Mouse (Mus musculus): ENCODE measurements around the gene Jmjd1c. TPM values are rescaled to one million over a fixed set of nuclear protein-coding genes. Genes with fewer than 3 reads are reported as not detected.

The Jmjd1c gene
- polyA plus RNA-seq, 1 experiment from 2014 or later, result 42.4 TPM

DNA sequence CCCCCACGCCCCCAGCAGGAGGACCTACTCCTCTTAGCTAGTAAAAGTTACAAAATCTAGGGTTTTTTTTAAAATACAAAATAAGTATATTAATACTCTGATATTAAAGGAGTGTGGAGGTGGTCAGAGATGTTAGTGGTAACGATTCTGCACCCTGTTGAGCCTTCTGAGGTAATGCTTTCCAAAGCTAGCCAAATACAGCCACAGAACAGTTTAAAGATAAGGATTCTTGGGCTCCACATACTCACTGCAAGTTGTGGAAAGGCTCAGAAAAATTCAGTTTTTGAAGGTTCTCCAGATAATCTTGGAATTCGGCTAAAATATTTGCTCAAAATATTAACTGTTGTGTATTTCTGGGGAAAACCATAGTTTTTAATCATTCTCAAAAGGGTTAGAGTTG, 81.0 kb downstream of the Jmjd1c start:
- no peaks in the 10 kb centered on the region for H3K36me3 ChIP-seq (ENCODE audit: control insufficient read depth, insufficient read depth, low read length)
- H3K9ac ChIP-seq (ENCODE audit: low read length), result no peak overlapping the region
- ATAC-seq (ENCODE audit: insufficient number of reproducible peaks, insufficient read depth, low FRiP score, low read depth), result no peak
- WGBS, result 41% methylated on average over 3 of the region's 3 CpGs
- H3K27me3 ChIP-seq (ENCODE audit: control insufficient read depth, insufficient read depth, low read length), result no peaks in the 10 kb centered on the region
- no peak overlapping the region for H3K4me2 ChIP-seq (ENCODE audit: low read length)
- peaks cover 0 to 16% of the 10 kb centered on the region in 2 experiments; a peak in 2 of 4 replicates for H3K4me1 ChIP-seq (ENCODE audit: control insufficient read depth in 2 of 2, insufficient read depth in 2 of 2, low read length in 2 of 2)
- H3K4me3 ChIP-seq (ENCODE audit: control insufficient read depth in 1 of 2, insufficient read depth in 1 of 2, low read depth in 1 of 2, low read length in 2 of 2), result no peak overlapping the region
- no peaks in the 10 kb centered on the region for H3K9me3 ChIP-seq (ENCODE audit: control insufficient read depth, low read length)
- no peak overlapping the region for H3K27ac ChIP-seq (replicated peaks in 1 of 2; ENCODE audit: control insufficient read depth in 1 of 2, insufficient read depth in 1 of 2, low read depth in 2 of 2, low read length in 2 of 2)

DNA sequence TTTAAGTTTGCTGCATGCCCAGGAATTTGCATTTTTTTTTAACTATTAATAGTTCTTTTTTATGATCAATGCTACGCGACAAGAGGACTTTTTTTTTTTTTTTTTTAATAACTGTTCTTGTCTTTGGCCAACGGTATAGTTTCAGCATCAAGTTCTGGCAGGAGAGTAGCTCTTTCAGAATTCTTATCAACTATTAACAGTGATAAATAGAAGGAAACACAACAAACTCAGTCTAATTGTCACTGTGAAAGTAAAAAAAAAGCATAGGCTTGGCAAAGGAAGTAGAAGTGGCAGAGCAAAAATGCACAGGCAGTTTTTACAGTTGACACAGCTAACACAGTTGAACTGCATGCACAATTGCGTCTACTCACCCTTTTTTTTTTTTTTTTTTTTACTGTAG, 81.5 kb downstream of the Jmjd1c start:
- no peaks in the 10 kb centered on the region for H3K9me3 ChIP-seq (ENCODE audit: control insufficient read depth, low read length)
- H3K4me3 ChIP-seq (ENCODE audit: control insufficient read depth in 1 of 2, insufficient read depth in 1 of 2, low read depth in 1 of 2, low read length in 2 of 2), result no peak overlapping the region
- no peak for ATAC-seq (ENCODE audit: insufficient number of reproducible peaks, insufficient read depth, low FRiP score, low read depth)
- no peaks in the 10 kb centered on the region for H3K36me3 ChIP-seq (ENCODE audit: control insufficient read depth, insufficient read depth, low read length)
- WGBS, result 43% methylated on average over 4 of the region's 4 CpGs
- no peak overlapping the region for H3K4me2 ChIP-seq (ENCODE audit: low read length)
- H3K27me3 ChIP-seq (ENCODE audit: control insufficient read depth, insufficient read depth, low read length), result no peaks in the 10 kb centered on the region
- peaks cover 0 to 17% of the 10 kb centered on the region in 2 experiments; a peak in 2 of 4 replicates for H3K4me1 ChIP-seq (ENCODE audit: control insufficient read depth in 2 of 2, insufficient read depth in 2 of 2, low read length in 2 of 2)
- no peak overlapping the region for H3K9ac ChIP-seq (ENCODE audit: low read length)
- no peak overlapping the region for H3K27ac ChIP-seq (replicated peaks in 1 of 2; ENCODE audit: control insufficient read depth in 1 of 2, insufficient read depth in 1 of 2, low read depth in 2 of 2, low read length in 2 of 2)

DNA sequence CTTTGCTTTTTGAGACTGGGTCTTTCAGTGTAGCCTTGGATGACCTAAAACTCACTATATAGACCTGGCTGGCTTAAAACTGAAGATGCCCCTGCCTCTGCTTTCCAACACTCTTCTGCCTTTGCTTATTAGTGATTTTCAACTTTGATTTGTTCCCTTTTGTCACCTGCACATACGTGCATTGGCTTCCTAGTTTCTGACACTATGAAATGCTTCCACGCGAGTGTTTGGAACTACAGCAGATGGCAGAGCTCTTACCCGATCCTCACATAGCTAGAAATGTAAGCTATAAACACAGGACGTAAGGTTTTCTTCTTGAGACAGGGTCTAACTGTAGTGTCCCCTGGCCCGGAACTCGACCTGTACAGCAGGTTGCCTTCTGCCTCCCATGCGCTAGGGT, 84.1 kb downstream of the Jmjd1c start:
- Histone ChIP-seq H3K27ac (replicated peaks in 1 of 2; ENCODE audit: control insufficient read depth in 1 of 2, insufficient read depth in 1 of 2, low read depth in 2 of 2, low read length in 2 of 2) (no peak overlapping the region), H3K36me3 (ENCODE audit: control insufficient read depth, insufficient read depth, low read length) (no peaks in the 10 kb centered on the region), H3K27me3 (ENCODE audit: control insufficient read depth, insufficient read depth, low read length) (no peaks in the 10 kb centered on the region), H3K9ac (ENCODE audit: low read length) (no peak overlapping the region), H3K9me3 (ENCODE audit: control insufficient read depth, low read length) (no peaks in the 10 kb centered on the region), H3K4me1 (ENCODE audit: control insufficient read depth in 2 of 2, insufficient read depth in 2 of 2, low read length in 2 of 2) (peaks cover 2 to 24% of the 10 kb centered on the region in 2 experiments), H3K4me2 (ENCODE audit: low read length) (no peak overlapping the region), H3K4me3 (ENCODE audit: control insufficient read depth in 1 of 2, insufficient read depth in 1 of 2, low read depth in 1 of 2, low read length in 2 of 2) (no peak overlapping the region)
- ATAC-seq (ENCODE audit: insufficient number of reproducible peaks, insufficient read depth, low FRiP score, low read depth), result no peak
- 96% methylated on average over 8 of the region's 8 CpGs for WGBS

DNA sequence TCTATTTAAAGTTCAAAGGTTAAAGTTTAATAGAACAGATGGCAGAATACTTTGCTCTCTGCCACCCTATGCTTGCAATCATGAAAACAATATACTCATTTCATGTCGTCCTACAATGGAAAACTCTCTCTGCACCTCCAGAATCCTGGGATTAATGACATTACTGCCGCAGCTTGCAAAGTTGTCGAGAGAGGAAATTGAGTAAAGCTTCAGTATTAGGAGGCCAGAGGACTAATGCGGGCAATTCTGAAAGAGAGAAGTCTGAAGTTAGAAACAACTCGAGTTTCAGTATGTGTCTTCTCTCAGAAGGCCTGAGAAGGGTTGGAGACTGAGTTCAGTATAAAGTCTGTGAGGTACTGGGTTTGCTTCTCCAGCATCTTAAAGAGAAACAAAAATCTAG, 84.9 kb downstream of the Jmjd1c start:
- no peak overlapping the region for H3K4me3 ChIP-seq (ENCODE audit: control insufficient read depth in 1 of 2, insufficient read depth in 1 of 2, low read depth in 1 of 2, low read length in 2 of 2)
- no peak overlapping the region for H3K9ac ChIP-seq (ENCODE audit: low read length)
- no peaks in the 10 kb centered on the region for H3K36me3 ChIP-seq (ENCODE audit: control insufficient read depth, insufficient read depth, low read length)
- no peak overlapping the region for H3K27ac ChIP-seq (replicated peaks in 1 of 2; ENCODE audit: control insufficient read depth in 1 of 2, insufficient read depth in 1 of 2, low read depth in 2 of 2, low read length in 2 of 2)
- no peaks in the 10 kb centered on the region for H3K9me3 ChIP-seq (ENCODE audit: control insufficient read depth, low read length)
- peaks cover 2 to 24% of the 10 kb centered on the region in 2 experiments for H3K4me1 ChIP-seq (ENCODE audit: control insufficient read depth in 2 of 2, insufficient read depth in 2 of 2, low read length in 2 of 2)
- no peak overlapping the region for H3K4me2 ChIP-seq (ENCODE audit: low read length)
- WGBS, result 76% methylated on average over 5 of the region's 5 CpGs
- H3K27me3 ChIP-seq (ENCODE audit: control insufficient read depth, insufficient read depth, low read length), result no peaks in the 10 kb centered on the region
- no peak for ATAC-seq (ENCODE audit: insufficient number of reproducible peaks, insufficient read depth, low FRiP score, low read depth)

DNA sequence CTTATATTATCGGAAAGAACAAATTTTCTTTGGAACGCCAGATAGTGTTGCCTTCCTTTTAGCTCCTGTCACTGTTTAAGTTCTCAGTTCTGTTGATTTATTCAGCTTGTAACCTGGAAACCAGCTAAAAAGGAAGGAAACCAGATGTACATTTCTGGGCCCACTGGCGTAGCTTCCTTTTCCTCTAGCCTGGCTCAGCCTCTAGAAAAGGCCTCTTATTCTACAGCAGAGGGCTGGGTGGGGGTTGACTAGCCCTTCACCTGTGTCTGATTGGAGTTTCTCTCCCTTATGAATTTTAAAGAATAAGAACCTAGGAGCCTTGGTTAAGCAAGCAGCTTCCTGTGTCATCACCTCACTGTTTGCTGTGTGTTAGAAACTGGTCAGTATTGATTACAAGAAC, 86.7 kb downstream of the Jmjd1c start:
- Histone ChIP-seq H3K4me1 (ENCODE audit: control insufficient read depth in 2 of 2, insufficient read depth in 2 of 2, low read length in 2 of 2) (peaks cover 2 to 11% of the 10 kb centered on the region in 2 experiments), H3K4me2 (ENCODE audit: low read length) (peak overlapping the region; percentile 12; the same call in 1 of the 2 replicates), H3K4me3 (ENCODE audit: control insufficient read depth in 1 of 2, insufficient read depth in 1 of 2, low read depth in 1 of 2, low read length in 2 of 2) (no peak overlapping the region), H3K9ac (ENCODE audit: low read length) (no peak overlapping the region), H3K27ac (replicated peaks in 1 of 2; ENCODE audit: control insufficient read depth in 1 of 2, insufficient read depth in 1 of 2, low read depth in 2 of 2, low read length in 2 of 2) (peak overlapping the region; percentile 20 to 31; a peak in 2 of 4 replicates), H3K27me3 (ENCODE audit: control insufficient read depth, insufficient read depth, low read length) (no peaks in the 10 kb centered on the region), H3K9me3 (ENCODE audit: control insufficient read depth, low read length) (no peaks in the 10 kb centered on the region), H3K36me3 (ENCODE audit: control insufficient read depth, insufficient read depth, low read length) (no peaks in the 10 kb centered on the region)
- 60% methylated on average over 3 of the region's 3 CpGs for WGBS
- no peak for ATAC-seq (ENCODE audit: insufficient number of reproducible peaks, insufficient read depth, low FRiP score, low read depth)

DNA sequence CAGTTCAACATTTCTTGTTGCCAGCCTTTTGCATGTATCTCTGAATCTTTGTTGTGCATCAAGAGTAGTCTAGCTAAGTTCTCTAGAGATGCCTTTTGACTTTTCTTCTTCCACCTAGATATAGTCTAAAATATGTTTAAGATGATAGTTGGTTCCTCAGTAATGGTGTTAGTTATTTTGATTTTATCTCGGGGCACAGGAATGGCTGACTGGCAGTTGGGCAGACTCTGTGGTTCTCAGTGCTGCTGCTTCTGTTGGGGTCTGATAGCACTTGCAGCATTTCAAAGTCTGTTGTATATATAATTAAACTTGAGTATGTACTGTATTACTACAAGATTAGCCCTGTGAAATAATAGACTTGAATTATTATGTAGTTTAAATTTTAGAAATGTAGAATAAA, 87.2 kb downstream of the Jmjd1c start:
- 21% methylated on average over 1 of the region's 1 CpGs for WGBS
- ATAC-seq (ENCODE audit: insufficient number of reproducible peaks, insufficient read depth, low FRiP score, low read depth), result no peak
- Histone ChIP-seq H3K4me2 (ENCODE audit: low read length) (peak overlapping the region; percentile 12; the same call in 1 of the 2 replicates), H3K4me3 (ENCODE audit: control insufficient read depth in 1 of 2, insufficient read depth in 1 of 2, low read depth in 1 of 2, low read length in 2 of 2) (no peak overlapping the region), H3K9ac (ENCODE audit: low read length) (no peak overlapping the region), H3K36me3 (ENCODE audit: control insufficient read depth, insufficient read depth, low read length) (no peaks in the 10 kb centered on the region), H3K9me3 (ENCODE audit: control insufficient read depth, low read length) (no peaks in the 10 kb centered on the region), H3K27ac (replicated peaks in 1 of 2; ENCODE audit: control insufficient read depth in 1 of 2, insufficient read depth in 1 of 2, low read depth in 2 of 2, low read length in 2 of 2) (peak overlapping the region in 1 of 2 experiments; percentile 31; a peak in 1 of 4 replicates), H3K4me1 (ENCODE audit: control insufficient read depth in 2 of 2, insufficient read depth in 2 of 2, low read length in 2 of 2) (peaks cover 2 to 13% of the 10 kb centered on the region in 2 experiments), H3K27me3 (ENCODE audit: control insufficient read depth, insufficient read depth, low read length) (no peaks in the 10 kb centered on the region)

DNA sequence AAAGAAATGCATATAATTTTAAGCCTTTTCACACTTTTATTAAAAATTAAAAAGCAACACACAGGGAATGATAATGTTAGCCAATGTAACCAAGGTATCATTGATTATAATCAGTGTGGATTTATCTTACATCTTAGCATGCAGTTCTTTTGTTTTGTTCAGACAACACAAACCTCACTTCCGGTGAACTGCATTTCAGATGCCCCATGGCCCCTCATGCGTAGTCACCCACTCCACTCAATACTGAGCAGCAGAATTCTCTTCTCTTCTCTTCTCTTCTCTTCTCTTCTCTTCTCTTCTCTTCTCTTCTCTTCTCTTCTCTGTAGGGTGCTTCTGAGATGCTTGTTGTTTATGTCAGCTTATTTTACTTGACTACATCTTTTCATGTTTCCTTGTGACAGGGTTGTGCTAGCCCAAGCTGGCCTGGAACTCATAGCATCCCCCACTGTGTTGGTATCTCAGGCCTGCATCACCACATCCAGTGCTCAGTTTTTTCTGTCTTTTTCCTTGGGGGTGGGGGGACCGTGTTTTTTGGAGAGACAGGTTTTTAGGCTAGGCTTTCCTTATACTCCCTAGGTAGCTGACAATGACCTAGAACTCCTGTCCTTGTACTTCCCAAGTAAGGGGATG, 88.6 kb downstream of the Jmjd1c start:
- no peaks in the 10 kb centered on the region for H3K9me3 ChIP-seq (ENCODE audit: control insufficient read depth, low read length)
- no peak for ATAC-seq (ENCODE audit: insufficient number of reproducible peaks, insufficient read depth, low FRiP score, low read depth)
- 61% methylated on average over 3 of the region's 3 CpGs for WGBS
- H3K27me3 ChIP-seq (ENCODE audit: control insufficient read depth, insufficient read depth, low read length), result no peaks in the 10 kb centered on the region
- H3K4me1 ChIP-seq (ENCODE audit: control insufficient read depth in 2 of 2, insufficient read depth in 2 of 2, low read length in 2 of 2), result peaks cover 4 to 21% of the 10 kb centered on the region in 2 experiments
- no peak overlapping the region for H3K9ac ChIP-seq (ENCODE audit: low read length)
- H3K36me3 ChIP-seq (ENCODE audit: control insufficient read depth, insufficient read depth, low read length), result no peaks in the 10 kb centered on the region
- peak overlapping the region; percentile 22 to 41; a peak in 3 of 4 replicates for H3K27ac ChIP-seq (replicated peaks in 1 of 2; ENCODE audit: control insufficient read depth in 1 of 2, insufficient read depth in 1 of 2, low read depth in 2 of 2, low read length in 2 of 2)
- H3K4me2 ChIP-seq (ENCODE audit: low read length), result peak overlapping the region; percentile 32
- no peak overlapping the region for H3K4me3 ChIP-seq (ENCODE audit: control insufficient read depth in 1 of 2, insufficient read depth in 1 of 2, low read depth in 1 of 2, low read length in 2 of 2)

Measured in heart, embryonic 14.5 days (tissue).